Mouse (Mus musculus) forebrain, embryonic 11.5 days (tissue): Measurements from ENCODE around the gene Susd3. TPM values are rescaled to one million over a fixed set of nuclear protein-coding genes. Genes with fewer than 3 reads are reported as not detected.

ENCODE experiments used
- ATAC-seq: fragments of 200-750 bp; cut with Nextera tagmentation; replicated peaks from 2 replicates; pipeline ENCODE4 v1.8.0; 2017; ENCODE audit warnings: moderate TSS enrichment; ENCODE audit not compliant: low FRiP score
- DNase-seq: peaks from one replicate; pipeline ENCODE4 v3.0.0-alpha.2; 2017; ENCODE audit warnings: low spot score
- H3K27ac ChIP-seq: fragments of 300-500 bp; sonication (generic); 2 replicates; pipeline ENCODE4 v1.5.1; 2014; ENCODE audit warnings: low read depth, low read length
- H3K27me3 ChIP-seq: fragments of 300-500 bp; sonication (generic); 2 replicates; pipeline ENCODE4 v1.6.1; 2014; ENCODE audit warnings: mild to moderate bottlenecking, low read length, mixed read lengths; ENCODE audit not compliant: control insufficient read depth, insufficient read depth
- H3K36me3 ChIP-seq: fragments of 300-500 bp; sonication (generic); 2 replicates; pipeline ENCODE4 v1.6.1; 2014; ENCODE audit warnings: mild to moderate bottlenecking, low read length, moderate library complexity, mixed read lengths; ENCODE audit not compliant: control insufficient read depth, insufficient read depth
- H3K4me1 ChIP-seq: fragments of 300-500 bp; sonication (generic); replicated peaks from 2 replicates; pipeline ENCODE4 v1.6.1; 2014; ENCODE audit warnings: low read length, mixed read lengths; ENCODE audit not compliant: control insufficient read depth, insufficient read depth
- H3K4me2 ChIP-seq: fragments of 300-500 bp; sonication (generic); 2 replicates; pipeline ENCODE4 v1.6.1; 2014; ENCODE audit warnings: low read depth, mild to moderate bottlenecking, low read length, moderate library complexity, mixed read lengths; ENCODE audit not compliant: severe bottlenecking
- H3K4me3 ChIP-seq: fragments of 300-500 bp; sonication (generic); 2 replicates; pipeline ENCODE4 v1.5.1; 2014; ENCODE audit warnings: low read depth, low read length
- H3K9ac ChIP-seq: fragments of 300-500 bp; sonication (generic); 2 replicates; pipeline ENCODE4 v1.6.1; 2014; ENCODE audit warnings: low read length
- H3K9me3 ChIP-seq: fragments of 300-500 bp; sonication (generic); 2 replicates; pipeline ENCODE4 v1.6.1; 2016; ENCODE audit warnings: low read length, mixed read lengths; ENCODE audit not compliant: control insufficient read depth
- WGBS: fragments of 180-500 bp; shearing (Covaris S2); extraction: QIAGEN DNeasy Blood & Tissue Kit; methylation state at CpG from one replicate; pipeline ENCODE4 v1.1.7; 2014; 5-methylcytosine and 5-hydroxymethylcytosine counted together
- polyA plus RNA-seq: library from polyadenylated mRNA; unstranded; fragments of >200 nt; fragmentation: Nextera tagmentation; extraction: Ambion mirVana; gene quantifications from 2 replicates; pipeline ENCODE4 v1.2.1, GENCODE M21; 2014

The Susd3 gene
- polyA plus RNA-seq, 1 experiment from 2014 or later, result 1.4 TPM

DNA sequence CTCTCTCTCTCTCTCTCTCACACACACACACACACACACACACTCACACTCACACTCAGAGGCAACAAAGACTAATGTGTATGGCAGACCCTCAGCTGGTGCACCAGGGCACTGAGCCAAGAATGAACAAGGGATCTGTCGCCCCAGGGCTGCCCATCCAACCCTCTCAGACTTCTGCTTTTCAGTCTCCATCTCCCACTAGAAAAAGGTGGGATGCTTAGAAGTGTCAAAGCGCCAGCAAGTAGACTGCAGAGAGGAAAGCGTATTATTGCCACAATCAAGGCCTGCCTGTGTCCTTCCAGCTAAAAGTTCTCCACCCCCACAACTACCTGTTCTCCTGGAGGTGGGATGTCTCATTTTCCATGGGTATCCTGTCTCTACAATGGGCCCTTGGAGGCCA, 34.1 kb downstream of the Susd3 start:
- Histone ChIP-seq H3K27me3 (peaks cover 2% of the 10 kb centered on the region; the same call in 1 of the 2 replicates), H3K4me3 (no peak overlapping the region), H3K4me1 (peaks cover 10% of the 10 kb centered on the region), H3K27ac (no peak overlapping the region), H3K4me2 (no peak overlapping the region), H3K36me3 (no peaks in the 10 kb centered on the region), H3K9me3 (no peaks in the 10 kb centered on the region), H3K9ac (no peak overlapping the region)
- DNase-seq (no peak), ATAC-seq (no peak)
- WGBS, result 78% methylated on average over 3 of the region's 3 CpGs

DNA sequence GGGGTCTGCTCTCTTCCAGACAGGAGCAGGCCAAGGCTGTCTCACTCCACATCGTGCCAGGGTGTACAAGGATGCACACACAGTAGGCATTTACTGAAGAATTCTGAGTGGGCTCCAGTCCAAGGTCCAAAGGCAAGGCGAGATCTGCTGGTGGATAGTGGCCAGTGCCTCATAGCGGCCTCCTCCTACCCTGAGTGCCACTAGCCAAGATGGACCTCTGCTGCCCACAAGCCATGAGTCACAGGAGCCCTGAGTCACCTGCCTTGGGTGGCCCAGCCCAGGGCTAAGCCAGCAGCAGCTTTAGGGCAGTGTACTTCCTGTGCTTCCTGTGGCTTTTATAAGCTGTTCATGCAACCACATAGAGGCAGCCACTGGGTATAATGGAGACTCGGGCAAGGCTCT, 35.0 kb downstream of the Susd3 start:
- Histone ChIP-seq H3K9me3 (no peaks in the 10 kb centered on the region), H3K9ac (no peak overlapping the region), H3K4me3 (no peak overlapping the region), H3K27me3 (peaks cover 2% of the 10 kb centered on the region; the same call in 1 of the 2 replicates), H3K36me3 (no peaks in the 10 kb centered on the region), H3K4me1 (peaks cover 5% of the 10 kb centered on the region), H3K4me2 (no peak overlapping the region), H3K27ac (no peak overlapping the region)
- WGBS, result 62% methylated on average over 4 of the region's 4 CpGs
- DNase-seq (no peak), ATAC-seq (no peak)

DNA sequence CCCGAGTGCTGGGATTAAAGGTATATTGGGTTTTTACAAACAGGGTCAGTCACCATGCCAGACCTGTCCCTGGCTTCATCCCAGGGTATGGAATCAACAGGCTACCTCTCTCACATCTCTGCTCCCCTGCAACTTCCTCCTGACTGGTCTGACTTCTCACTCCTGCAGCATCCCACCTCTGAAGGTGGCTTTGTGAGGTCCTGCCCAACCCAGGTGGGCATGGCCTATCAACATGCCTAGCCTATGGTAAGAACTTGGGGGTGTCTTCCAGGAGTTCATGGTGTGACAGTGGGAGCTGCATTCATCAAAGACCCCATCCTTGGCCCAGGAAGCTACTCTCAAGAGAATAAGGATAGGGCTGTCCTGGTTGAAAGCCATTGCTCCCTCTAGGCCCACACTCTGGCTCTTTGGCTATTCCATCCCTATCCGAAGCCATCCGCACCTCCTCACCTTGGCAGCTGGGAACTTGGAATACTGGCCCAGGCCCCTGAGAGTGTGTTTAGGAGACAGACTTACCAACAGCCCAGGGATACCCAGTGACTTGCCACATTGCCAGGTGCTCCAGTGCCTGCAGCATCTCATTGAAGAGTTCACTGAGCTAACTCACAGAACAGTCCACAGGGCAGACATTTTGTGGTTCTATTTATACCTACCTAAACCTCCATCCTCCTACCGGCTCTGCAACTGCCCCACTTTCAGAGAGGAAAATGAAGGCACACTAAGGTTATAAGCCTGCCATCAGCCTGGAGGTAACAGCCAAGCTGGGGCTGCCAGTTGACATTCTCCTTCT, 35.6 kb downstream of the Susd3 start:
- Histone ChIP-seq H3K9ac (no peak overlapping the region), H3K36me3 (no peaks in the 10 kb centered on the region), H3K4me3 (no peak overlapping the region), H3K27ac (no peak overlapping the region), H3K9me3 (no peaks in the 10 kb centered on the region), H3K4me2 (no peak overlapping the region), H3K27me3 (peaks cover 2% of the 10 kb centered on the region; the same call in 1 of the 2 replicates), H3K4me1 (peaks cover 5% of the 10 kb centered on the region)
- no peak for DNase-seq
- no peak for ATAC-seq
- WGBS, result 80% methylated on average over 4 of the region's 4 CpGs

DNA sequence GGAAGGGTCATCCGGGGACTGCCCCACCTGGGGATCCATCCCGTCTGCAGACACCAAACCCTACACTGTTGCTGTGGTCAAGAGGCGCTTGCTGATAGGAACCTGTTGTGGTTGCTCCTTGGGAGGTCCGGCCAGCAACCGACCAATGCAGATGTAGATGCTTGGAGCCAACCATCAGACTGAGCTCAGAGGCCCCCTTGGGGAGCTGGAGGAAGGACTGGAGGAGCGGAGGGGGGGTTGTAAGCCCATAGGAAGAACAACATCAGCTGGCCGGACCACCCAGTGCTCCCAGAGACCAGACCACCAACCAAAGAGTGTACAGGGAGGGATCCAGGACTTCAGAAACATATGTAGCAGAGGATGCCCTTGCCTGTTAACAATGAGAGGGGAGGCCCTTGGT, 39.2 kb downstream of the Susd3 start:
- ATAC-seq (no peak), DNase-seq (no peak)
- Histone ChIP-seq H3K36me3 (no peaks in the 10 kb centered on the region), H3K27me3 (no peaks in the 10 kb centered on the region), H3K9me3 (no peaks in the 10 kb centered on the region), H3K4me1 (peaks cover 5% of the 10 kb centered on the region), H3K4me2 (no peak overlapping the region), H3K27ac (no peak overlapping the region), H3K9ac (no peak overlapping the region), H3K4me3 (no peak overlapping the region)
- WGBS, result 64% methylated on average over 7 of the region's 7 CpGs

DNA sequence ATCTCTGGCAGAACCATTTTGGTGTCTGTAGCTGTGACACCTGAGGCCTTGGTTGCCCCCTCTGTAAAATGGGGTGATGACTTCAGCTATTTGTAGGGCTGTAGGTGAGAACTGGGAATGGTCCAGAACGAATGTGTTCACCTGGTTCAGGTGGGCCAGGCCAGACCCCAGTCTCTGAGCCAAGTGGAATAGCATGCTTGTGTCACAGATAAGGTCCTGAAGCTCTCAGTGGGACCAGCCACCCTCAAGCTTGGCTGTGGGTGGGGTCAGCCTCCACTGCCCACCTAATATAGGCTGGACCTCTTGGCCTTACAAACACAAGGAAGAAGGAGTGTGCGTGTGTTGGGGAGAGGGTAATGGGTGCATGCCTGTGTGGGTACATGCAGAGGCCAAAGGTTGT, 42.2 kb downstream of the Susd3 start:
- 93% methylated on average over 2 of the region's 2 CpGs for WGBS
- no peak for ATAC-seq

DNA sequence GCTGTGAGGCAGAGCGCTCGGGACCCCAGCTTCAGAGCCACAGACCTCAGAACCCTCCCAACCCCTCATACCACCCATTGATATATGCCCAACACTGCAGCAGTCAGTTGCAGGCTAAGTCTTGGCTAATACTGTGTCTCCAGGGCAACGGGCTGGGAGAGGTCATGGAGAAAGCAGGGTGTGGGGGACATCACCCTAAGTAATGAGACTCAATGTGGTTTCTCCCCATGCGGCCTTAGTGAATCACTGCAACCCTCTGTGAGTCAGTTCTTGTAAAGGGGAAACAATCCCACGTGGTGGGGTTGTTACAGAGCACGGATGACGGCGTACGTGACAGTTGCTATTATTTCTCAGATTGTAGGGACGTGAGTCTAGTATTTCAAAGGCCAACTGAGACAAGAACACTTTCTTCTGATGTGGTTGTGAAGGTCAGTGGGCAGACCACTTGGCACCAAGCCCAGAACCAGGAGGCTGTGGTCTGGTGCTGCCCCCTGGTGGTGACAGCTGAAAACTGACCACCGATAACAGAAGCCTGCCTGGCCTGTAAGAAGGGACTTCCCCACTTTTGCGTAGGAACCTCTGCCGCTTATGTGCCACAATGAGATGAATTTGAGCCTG, 43.0 kb downstream of the Susd3 start:
- Histone ChIP-seq H3K9me3 (no peaks in the 10 kb centered on the region), H3K27ac (no peak overlapping the region), H3K4me1 (no peaks in the 10 kb centered on the region), H3K4me3 (no peak overlapping the region), H3K36me3 (no peaks in the 10 kb centered on the region), H3K27me3 (no peaks in the 10 kb centered on the region), H3K9ac (no peak overlapping the region), H3K4me2 (no peak overlapping the region)
- ATAC-seq, result peak; percentile 66
- 50% methylated on average over 13 of the region's 13 CpGs for WGBS
- DNase-seq, result peak; percentile 92

More for the DNA sequence above, 42.2 kb downstream of the Susd3 start:
- H3K27me3 ChIP-seq, result no peaks in the 10 kb centered on the region
- H3K9me3 ChIP-seq, result no peaks in the 10 kb centered on the region
- H3K27ac ChIP-seq, result no peak overlapping the region
- no peak overlapping the region for H3K9ac ChIP-seq
- no peak overlapping the region for H3K4me3 ChIP-seq
- no peak for DNase-seq
- H3K4me1 ChIP-seq, result peaks cover 2% of the 10 kb centered on the region
- H3K36me3 ChIP-seq, result no peaks in the 10 kb centered on the region
- H3K4me2 ChIP-seq, result no peak overlapping the region

DNA sequence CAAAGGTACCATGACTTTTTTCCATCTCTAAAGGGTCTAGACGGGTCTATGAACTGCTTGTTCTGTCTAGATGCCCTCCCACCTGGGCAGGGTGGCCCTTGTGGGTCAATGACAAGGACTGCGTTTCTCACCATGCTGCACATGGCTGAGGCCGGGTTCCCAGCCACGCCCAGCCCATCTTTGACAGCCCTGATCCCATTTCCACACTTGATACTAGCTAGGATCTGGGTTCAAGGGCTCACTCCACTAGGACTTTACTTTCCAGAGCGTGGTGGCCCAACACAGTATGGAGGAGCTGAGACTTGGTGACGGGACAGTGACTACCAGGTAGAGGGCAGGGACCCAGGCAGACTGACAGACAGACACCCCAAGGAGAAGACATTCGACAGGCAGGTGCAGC, 46.0 kb downstream of the Susd3 start:
- 84% methylated on average over 7 of the region's 7 CpGs for WGBS
- H3K27me3 ChIP-seq, result no peaks in the 10 kb centered on the region
- H3K27ac ChIP-seq, result no peak overlapping the region
- H3K4me3 ChIP-seq, result no peak overlapping the region
- no peak overlapping the region for H3K4me2 ChIP-seq
- H3K9ac ChIP-seq, result no peak overlapping the region
- no peaks in the 10 kb centered on the region for H3K4me1 ChIP-seq
- ATAC-seq (no peak), DNase-seq (no peak)
- H3K9me3 ChIP-seq, result no peaks in the 10 kb centered on the region
- no peaks in the 10 kb centered on the region for H3K36me3 ChIP-seq

DNA sequence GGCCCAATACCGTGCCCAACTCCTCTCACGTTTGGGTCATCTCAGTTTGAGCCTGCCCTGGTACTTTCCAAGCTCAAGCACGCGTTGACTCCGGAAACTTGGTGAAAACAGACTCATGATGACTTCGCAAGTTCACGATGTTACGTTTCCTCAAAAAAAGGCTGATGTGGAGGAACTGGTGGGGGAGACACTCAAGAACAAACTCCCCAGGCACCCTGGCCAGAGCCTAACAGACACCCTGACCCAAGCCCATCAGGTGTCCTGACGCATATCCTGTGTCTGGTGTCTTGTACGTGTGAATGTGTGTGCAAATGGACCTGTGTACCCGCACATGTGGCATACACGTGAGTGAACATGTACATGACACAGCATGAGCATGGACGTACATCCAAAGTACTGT, 47.8 kb downstream of the Susd3 start:
- WGBS, result 89% methylated on average over 13 of the region's 13 CpGs
- H3K4me2 ChIP-seq, result no peak overlapping the region

DNA sequence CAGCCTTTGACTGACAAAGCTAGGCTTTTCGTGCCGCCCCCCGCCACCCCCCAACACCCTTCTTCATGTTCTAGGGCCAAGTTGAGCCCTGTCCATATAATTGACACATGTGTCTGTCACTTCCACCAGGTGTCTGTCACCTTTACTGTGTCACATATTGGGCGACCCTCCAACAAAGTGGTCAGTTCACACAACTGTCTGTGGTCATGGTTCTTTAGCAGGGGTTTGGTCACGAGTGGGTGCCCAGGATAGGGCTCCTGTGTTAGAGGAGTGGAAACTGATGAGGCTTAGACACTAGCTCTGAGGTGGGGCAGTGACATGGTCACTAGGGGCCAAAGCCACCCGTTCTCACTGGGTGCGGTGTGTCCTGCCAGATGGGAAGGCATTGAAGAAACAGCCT, 48.6 kb downstream of the Susd3 start:
- Histone ChIP-seq H3K4me2 (no peak overlapping the region), H3K27me3 (no peaks in the 10 kb centered on the region), H3K36me3 (no peaks in the 10 kb centered on the region), H3K9ac (no peak overlapping the region), H3K9me3 (no peaks in the 10 kb centered on the region), H3K27ac (no peak overlapping the region), H3K4me3 (no peak overlapping the region), H3K4me1 (no peaks in the 10 kb centered on the region)
- 97% methylated on average over 7 of the region's 7 CpGs for WGBS
- no peak for DNase-seq
- ATAC-seq, result no peak

More for the DNA sequence above, 47.8 kb downstream of the Susd3 start:
- H3K27ac ChIP-seq, result no peak overlapping the region
- ATAC-seq (no peak), DNase-seq (no peak)
- H3K9me3 ChIP-seq, result no peaks in the 10 kb centered on the region
- no peaks in the 10 kb centered on the region for H3K4me1 ChIP-seq
- no peaks in the 10 kb centered on the region for H3K27me3 ChIP-seq
- H3K36me3 ChIP-seq, result no peaks in the 10 kb centered on the region
- no peak overlapping the region for H3K4me3 ChIP-seq
- H3K9ac ChIP-seq, result no peak overlapping the region
